Mouse (Mus musculus): ENCODE measurements around the gene Hs2st1.

GRCm38 (mm10) chr3:144579796-144580195, 9.8 kb upstream of the Hs2st1 start:
- TF ChIP-seq CTCF (conservative IDR thresholded peaks at IDR 0.05; ENCODE audit: insufficient read depth, insufficient read length, low read depth, low read length), result no peak
- no peak for TF ChIP-seq POLR2A (IDR thresholded peaks at IDR 0.05; ENCODE audit: low read depth, low read length)

All from kidney, adult 2 months (tissue).